Mouse (Mus musculus) CH12F3 (cell line): Measurements from ENCODE around the gene Rnf180.
"Not testable (repeated sequence)": the region's sequence is repeated elsewhere in the genome, so short reads cannot be mapped to it uniquely, and the experiment has no call there.

Experiments
- in situ Hi-C: fragments of 300-500 bp; cut with MboI; formaldehyde crosslinking; loops from 2 replicates; pipeline ENCODE4 v1.14.3; 2020; ENCODE audit warnings: low sequenced_read_pairs

Rnf180 gene

DNA sequence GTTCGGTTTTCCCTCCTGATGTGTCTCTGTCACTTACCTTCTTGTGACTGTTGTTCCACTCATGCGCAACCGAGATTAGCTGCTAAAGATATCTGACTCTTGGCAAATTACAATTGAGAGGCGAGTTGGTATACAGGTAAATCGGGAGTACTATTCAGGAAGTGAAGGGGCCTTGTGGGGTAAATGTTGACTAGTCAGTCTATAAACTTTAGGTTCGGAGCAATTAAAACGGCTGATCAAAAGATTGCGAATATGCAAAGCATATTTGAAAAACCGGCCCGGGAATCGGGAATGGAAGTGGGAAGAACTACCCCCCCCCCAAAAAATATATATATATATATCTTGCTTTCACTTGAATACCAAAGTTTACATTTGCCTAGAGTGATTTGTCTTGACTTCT is at the start of gene Rnf180:
TSS of gene Rnf180 (minus strand) at position 101 of the 400 bp plus-strand sequence.
- in situ Hi-C loops: no loop called here

DNA sequence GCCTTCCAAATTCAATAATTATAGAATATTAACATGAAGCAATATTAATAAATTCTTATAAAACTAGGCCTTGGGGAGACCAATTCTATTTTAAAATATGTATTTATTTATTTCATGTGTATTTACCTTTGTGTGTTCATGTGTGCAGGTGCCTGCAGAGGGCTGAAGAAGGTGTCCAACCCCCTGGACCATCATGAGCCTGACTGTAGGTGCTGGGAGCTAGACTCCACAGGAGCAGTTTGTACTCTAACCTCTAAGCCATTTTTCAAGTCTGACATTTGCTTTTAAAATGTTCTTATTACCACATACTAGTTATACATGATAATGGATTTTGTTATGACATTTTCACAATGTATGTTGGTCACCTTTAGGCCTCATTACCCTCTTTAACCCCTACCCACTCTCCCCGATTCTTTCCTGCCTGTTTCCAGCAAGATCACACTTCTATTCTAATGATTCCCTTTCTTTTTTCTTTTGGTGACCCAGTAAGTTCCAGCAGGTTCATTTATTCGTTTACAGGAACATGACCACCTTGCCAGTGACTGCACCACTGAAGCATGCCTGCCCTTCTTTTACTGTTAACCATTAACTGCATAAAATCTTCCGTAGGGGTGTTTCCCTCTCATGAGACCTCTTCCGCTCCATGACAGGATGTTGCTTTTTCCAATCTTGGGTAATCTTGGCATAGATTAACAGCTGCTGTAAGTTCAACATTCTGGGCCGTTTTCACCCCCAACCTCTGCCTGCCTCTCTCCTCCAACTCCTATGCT is 36.8 kb upstream of the Rnf180 start:
- in situ Hi-C loops: no loop called here

DNA sequence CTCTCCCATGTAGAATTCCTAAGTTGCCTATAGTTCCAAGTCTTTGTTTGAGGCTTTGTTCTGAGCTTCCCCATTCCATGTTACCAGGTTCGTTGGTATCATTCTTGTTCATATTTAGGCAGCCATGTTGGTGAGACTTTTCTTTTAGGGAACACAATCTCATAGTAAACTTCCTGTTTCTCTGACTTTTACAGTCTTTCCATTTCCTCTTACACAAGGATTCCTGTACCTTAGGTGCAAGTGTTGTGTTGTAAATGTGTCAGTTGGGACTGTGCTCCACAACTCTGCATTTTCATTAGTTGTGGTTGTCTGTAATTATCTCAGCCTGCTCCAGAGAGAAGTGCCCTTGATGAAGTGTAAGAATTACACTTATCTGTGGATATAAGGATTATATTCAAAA is 32.3 kb upstream of the Rnf180 start:
- in situ Hi-C loops: no loop called here

DNA sequence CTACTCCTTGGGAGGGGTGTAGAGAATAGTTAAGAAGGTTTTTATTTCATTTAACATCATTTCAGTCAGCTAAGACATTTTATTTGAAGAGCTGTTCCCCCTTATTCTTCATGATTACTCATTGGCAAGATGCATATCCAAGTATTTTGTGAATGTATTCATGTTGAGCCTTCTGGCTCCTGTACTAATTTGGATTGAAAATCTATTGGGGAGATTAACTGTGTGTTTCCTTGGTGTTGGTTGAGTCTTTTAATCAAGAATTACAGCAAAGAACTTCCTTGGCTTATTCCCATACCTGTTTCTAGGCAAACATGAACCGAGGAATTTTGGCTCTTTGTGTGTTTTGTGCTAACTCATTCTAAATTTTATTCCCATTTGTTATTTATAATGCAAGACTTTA is 22.3 kb upstream of the Rnf180 start:
- in situ Hi-C loops: no loop called here

DNA sequence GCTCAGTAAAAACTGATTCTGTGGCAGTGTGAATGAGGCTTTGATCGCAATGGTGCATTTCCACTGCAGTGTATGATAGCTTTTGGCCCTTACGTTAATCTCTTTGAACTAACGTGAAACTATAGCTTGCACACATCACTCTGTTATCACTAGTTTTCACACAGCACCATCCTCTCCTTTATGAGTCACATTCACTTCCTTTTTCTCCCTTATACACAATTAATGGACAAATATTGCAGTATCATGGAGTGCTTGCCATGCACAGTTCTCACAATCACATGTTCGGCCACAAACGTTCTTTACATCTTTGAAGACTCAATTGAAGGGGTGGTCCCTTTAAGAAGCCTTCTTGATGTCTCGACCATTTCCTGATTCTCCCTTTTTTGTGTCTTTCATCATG is 21.4 kb upstream of the Rnf180 start:
- in situ Hi-C loops: no loop called here

DNA sequence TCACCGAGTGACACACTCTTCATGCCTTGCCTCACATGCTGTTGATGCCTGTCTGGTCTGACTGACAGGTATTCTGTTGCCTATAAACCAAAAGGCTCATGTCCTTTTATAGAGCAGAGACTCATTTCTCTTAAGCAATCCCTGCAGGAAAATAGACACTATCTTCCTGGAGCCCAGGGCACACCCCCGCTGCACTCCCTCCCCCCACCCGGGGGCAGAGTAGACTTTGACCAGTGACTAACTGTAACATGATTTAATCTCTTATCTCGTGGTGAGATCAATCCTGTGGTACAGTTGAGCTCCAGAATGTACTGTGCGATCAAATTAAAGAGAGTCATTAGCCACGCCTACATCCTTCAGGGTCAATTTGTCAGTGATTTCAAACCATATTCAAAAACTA is 18.1 kb upstream of the Rnf180 start:
- in situ Hi-C loops: no loop called here

DNA sequence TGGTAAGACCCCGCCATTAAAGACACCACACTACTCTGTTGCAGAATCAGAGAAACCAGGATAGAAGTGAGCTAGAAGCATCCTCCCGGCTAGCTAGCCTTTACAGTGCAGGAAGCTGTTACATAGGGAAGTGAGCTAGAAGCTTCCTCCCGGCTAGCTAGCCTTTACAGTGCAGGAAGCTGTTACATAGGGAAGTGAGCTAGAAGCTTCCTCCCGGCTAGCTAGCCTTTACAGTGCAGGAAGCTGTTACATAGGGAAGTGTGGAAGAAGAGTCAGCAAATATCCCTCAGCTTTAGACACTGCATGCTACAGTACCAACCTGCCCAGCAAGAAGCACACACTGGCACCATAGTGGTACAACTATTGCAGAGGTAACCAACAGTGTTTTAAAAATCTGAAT is 15.9 kb upstream of the Rnf180 start:
- in situ Hi-C loops: not testable (repeated sequence)

DNA sequence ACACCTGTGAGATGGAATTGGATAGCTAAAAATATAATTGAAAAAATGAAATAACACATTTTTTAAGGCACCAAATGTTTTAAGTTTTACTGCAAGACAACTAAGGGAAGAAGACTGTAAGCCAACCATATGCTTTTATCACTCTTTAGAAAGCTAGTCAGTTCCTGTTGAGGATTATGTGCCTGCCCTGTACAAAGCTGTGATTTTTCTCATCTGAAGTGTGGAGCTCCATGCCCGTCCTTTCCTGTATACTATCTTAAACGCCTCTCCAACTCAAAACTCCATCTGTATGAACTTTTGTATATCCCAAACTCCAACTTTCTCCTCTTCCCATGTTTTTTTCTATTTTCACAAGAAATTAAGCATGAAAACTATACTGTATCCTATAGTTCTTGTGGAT is 10.9 kb upstream of the Rnf180 start:
- in situ Hi-C loops: no loop called here

DNA sequence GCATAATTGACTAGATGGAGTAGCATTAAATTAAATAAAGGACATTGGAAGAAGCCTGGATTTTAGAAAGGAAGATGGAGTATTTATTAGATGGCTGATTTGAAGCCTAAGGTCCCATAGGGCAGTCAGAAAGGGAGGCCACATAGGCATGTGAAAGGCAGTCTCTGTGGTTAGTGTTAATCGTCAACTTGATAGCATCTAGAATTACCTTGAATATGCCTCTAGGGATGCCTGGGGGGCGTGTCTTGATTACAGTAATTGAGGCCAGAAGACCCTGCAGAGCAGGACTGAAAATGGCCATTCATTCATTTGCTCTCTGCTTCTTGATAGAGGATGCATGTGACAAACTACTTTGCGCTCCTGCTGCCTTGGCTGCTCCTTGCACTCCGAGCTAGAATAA is 9.4 kb upstream of the Rnf180 start:
- in situ Hi-C loops: no loop called here

DNA sequence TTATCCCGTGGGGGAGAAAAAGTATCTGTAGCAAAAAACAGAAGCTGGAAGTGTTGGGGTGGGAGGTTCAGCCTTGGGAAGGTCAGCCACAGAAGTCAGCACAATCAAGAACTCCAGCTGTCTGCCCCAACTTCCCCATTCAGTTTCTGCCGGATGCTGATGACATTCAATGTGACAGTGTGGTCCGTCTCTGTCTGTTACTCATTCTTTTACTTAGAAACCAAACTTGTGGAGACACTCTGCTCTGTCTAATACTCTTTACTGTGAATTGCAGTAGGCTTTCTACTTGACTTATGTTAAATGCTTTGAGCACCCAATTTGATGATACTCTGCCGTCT is 5.4 kb upstream of the Rnf180 start:
- in situ Hi-C loops: no loop called here

DNA sequence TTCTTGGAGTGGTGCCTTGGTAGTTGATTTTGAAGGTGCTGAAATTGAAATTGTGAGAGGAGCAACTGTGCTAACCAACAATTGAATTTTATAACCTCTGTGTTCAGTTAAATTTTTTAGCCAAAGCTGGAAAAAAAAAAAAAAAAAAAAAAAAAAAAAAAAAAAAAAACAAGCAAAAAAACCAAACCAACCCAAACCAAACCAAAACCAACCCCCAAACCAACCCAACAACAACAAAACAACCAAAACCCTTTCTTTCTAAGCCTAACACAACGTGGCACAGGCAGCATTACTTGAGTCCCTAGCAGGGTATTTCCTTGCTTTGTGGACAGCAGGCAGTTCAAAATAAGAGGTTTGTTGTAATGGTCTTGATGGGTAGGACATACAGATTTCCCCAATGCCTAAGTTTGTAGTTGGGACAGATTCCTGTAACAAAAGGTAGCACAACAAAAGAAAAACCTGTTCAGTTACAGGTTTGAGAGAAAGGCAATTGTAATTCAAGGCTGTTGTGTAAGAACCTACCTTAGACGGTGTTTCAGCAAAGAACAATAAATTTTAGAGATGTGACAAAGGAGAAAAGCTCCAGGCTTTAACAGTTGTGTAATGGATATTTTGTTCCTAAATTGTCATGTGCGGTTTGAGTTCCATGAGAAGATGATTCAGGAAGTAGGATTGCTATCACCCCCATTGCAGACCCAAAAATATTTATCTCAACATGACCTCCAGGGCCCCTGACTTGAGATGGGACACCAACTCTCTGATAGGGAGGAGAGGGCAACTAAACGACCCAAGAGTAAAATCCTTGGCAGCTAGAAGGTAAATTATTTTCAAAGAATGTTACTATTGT is 4.8 kb upstream of the Rnf180 start:
- in situ Hi-C loops: no loop called here

DNA sequence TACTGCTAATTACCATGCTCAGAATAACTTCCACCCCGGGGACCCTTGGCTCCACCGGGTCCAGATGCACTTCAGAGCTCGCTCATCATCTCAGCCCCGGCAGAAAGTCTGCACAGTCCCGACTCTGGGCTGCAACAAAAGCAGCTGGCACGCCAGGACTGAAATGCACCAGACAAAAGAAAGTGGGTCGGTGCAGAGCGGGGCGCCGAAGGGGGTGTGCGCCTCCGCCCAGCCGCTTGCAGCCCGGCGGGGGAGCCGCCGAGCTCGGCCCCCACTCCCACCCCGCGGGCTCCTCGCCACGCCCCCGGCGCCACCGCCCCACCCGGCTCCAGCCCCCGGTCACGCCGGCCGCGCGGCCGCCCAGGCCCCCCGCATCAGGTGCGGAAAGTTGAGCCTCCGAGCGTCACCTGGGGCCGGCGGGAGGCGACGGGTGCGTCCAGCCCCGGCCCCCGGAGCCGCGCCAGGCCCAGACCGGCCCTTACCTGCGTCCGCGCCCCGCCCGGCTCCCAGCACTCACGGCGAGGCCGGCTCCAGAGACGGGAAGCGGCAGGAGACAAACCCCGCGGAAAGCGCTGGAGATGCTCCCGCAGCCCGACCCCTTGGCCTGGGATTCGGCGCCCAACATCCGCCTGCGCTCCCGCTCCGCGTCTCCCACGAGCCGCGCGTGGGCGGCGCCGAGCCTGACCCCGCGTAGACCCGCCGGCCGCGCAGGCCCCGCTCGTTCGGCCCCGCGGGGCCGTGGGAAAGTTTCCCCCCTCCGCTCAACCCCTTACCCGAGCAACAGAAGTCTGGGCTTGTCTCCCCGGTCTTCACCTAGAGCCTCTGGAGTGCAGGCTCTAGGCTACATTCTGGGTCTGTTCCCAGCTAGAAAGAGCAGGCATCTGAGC is 591 bp downstream of the Rnf180 start:
- in situ Hi-C loops: no loop called here

DNA sequence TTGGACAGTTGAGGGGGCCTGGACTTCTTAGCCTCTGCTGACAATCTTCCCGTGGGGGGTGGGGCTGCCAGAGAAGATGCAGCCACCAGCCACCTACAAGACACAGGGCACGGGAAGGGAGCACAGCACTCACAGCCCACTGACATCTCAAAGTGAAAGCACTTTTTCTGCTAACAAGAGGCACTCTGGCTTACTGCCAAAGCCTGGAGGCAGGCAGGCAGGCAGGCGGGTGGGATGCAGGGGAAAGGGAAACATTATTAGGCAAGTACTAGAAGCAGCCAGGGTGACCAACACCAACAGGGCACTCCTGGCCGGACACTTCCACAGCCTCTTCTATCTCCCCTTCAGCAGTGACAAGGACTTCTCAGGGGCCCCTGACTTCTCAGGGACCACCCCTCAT is 2.8 kb downstream of the Rnf180 start:
- in situ Hi-C loops: no loop called here

DNA sequence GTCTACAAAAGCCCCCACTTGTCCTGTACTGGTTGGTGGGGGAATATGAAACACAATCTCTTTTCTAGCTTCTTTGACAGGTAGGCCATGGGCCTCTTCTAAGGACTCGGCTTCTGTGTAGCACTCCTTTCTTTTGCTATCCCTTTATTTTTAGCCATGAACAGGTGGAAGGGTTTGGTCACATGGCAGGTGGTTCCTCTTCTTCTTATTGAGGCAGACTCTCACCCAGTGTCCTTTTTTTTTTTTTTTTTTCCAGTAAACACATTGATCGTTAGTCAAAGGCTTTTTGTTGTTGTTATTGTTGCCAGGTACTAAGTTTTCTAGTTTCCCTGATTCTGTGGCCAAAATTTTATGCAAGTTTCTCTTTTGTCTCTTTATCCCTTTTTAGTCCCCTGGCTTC is 4.0 kb downstream of the Rnf180 start:
- in situ Hi-C loops: no loop called here

DNA sequence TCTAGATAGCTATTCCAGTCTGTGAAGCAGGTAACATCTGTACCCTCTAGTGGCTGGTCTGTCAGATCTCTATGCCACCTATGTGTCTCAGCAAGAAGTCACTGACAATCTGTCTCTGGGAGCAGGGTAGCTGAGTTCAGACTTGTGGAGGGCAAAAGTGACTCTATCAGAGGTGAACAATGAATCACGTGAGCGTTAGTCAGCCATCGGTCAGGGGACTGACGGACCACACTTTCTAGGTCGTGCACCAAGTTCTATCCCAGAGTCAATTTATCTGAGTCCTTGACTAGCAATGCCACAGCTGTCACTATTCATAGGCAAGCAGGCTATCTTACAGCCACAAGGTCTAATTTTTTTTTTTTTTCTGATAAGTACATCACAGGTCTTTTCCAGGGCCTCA is 4.6 kb downstream of the Rnf180 start:
- in situ Hi-C loops: no loop called here

DNA sequence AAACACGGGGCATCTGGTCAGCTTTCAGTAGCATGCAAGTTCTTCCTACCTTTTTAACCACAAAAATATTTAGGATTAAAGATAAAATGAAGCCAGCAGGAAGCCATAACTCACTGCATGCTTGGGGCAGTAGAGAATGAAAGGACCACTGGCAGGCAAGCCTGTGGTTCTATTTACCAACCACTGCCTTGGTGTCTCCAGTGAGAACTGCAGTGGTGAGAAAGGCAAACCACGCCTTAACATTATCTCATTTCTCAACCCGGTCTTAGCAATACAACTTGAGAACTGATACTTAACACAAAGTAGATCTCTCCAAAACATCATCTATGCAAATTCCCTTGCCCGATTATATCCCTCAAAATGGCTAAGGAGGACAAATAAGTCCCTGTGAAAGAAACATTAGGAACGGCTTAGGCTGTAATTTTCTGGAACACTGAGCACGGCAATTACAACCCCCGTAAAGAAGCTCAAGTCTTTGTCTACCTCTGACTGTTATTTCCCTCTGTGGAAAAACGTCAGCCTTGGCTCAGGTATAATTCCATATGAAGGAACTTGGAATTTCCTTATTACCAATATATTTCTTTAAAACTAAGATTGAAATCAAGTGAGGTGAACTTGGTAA is 15.1 kb downstream of the Rnf180 start:
- in situ Hi-C loops: no loop called here

DNA sequence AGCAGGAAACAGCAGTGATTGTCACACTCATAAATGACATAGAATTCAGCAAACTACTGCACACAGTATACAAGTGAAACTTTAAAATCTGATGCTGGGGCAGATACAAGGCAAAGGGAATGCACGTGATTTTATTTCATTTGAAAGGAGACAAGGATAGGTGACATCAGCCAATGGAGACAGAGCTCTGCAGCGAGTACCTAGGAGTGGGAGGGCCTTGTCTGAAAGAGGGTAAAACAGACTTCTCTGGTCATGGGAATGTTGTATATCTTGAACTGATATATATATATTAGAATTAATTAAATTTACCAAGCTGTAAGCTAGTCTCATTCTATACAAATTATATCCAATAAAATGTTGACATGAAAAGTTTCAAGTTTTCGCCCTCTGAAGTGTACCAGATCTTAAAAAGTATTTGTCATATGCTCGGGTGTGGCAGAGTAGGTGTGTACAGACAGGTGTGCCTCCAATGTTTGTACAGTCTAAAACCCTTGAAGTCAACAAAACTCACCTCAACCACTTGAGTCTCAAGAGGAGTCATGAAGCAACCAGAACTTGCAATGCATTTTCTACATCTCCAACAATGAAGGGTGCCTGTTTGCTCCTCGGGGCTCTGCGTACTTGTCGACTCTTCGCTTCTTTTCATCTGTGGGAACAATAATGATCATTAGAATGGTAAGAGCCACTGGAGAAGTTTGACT is 24.1 kb downstream of the Rnf180 start:
- in situ Hi-C loops: loop anchor here (25.0 kb wide), 1 partner anchor 1442 kb away; no protein-coding TSS in a partner anchor

DNA sequence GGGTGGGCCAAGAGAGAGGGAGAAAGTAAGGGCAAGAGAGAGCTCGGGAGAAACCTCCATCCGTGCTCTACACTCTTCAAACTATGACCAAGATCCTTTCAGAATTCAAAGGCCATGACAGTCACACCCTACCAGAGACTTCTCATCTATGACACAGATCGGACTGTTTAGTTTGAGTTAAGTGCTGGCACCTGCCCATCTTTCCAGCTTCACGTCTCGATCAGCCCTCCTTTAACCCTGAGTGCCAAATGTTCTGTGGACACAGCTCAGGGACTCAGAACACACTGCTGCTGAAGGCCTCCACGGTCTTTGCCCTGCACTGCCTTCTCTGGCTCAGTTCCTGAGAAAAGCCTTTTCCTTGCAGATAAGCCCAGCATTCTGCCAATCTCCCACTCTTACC is 27.2 kb downstream of the Rnf180 start:
- in situ Hi-C loops: loop anchor here (25.0 kb wide), 1 partner anchor 1445 kb away; no protein-coding TSS in a partner anchor

DNA sequence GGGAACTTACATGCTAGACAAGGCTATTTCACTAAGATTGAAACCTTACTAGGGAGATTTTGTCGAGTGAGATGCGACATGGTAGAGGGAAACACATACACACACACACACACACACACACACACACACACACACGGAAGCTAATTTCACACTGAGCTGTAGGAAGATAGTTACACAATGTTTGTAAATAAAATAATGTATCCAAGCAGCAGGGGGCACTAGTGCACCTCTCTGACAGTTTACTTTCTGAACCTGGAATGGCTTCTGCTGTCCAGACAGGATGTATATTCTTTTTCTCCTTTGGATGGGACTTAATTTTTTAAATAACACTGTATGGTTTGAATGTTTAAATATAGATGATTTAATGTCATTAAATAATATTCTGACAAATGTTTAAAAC is 27.9 kb downstream of the Rnf180 start:
- in situ Hi-C loops: loop anchor here (25.0 kb wide), 1 partner anchor 1446 kb away; no protein-coding TSS in a partner anchor
